Mouse (Mus musculus) ZHBTc4 (cell line): ENCODE results near the gene Schip1.

Experiments
- DNase-seq: peaks from one replicate; pipeline ENCODE4 v3.0.0-alpha.2; 2011; ENCODE audit warnings: low read depth, low spot score

The Schip1 gene

DNA sequence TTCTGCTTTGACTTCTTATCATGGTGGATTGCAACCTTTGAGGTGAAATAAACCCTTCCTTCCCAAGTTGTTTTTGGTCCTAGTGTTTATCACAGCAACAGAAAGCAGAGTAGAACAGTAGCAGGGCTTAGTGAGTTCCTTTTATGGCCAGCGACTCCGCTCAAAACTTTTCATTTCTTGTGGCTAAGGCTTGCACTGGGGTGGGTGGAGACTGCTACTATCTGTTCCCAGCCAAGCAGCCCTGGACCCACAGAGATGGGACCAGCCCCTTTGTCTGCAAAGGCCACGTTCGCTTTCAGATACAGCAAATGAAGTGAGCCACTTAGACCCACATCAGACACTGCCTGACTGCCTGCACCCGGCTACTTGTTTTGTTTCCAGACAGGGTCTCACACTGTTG lies 446.3 kb downstream of the Schip1 start:
- DNase-seq: no peak

DNA sequence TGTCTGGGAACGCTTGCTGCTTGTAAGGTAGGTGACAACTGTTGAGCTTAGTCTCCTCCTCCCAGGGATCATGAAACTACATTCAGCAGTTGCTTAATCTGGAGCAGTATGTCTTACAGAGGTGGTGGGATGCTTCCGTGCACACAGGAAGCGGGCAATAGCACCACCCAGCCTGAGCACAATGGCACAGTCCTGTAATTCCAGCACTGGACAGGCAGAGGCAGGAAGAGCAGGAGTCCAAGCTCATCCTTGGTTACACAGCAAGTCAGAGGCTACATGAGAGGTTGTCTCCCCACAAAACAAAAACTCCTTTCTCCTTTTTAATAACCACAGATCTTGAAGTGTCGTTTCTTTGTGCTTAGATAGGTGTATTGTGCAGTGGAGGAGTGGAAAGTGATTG lies 447.1 kb downstream of the Schip1 start:
- no peak for DNase-seq

DNA sequence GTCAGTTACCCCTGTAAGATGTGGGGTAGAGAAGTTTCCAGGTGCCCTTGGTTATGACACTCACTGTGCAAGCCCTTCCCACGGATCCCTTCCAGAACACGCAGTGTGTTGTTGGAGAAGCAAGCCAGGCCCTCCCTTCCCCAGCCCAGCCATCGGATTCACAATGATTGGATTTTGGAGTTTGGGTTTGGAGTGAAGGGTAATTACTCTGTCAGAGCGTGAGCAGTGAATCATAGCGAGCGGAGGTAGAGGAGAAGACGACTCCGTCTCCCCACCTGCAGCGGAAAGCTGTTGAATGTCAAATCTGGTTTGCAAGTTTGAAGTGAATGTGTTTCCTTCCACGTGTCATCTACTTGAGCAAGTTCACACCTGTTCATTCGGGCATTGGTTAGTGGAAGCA lies 447.7 kb downstream of the Schip1 start:
- DNase-seq: no peak

DNA sequence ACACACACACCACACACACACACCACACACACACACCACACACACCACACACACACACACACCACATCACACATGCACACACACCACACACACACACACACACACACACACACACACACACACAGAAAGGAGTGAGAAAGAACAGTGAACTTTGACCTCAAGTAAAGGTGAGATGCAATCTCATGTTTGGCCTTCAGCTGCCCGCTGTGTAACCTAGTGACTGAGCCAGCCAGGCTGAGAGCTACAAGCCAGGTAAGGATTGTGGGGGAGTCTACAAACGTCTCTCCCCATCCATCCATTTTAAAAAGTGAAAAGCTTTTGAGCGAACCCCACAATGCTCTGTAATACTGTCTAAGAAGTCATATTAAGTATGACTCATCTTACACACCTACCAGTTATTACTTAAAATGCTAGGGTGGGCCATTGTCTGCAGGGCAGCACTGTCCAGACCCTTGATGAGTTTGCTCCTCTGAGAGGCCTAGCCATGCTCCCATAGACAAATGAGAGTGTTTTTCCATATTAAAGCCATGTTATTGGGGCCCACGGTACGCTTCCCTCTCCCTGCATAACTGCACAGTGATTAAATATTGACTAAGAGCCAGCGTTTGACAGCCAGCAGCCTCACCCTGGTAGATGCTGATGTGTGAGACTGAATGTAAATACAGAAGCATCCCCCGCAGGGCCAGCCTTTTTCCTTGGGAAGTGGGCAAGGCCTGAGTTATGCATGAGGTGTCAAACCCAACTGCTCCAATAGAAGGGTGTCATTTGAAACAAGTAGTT lies 448.9 kb downstream of the Schip1 start:
- peak; percentile 33 for DNase-seq

DNA sequence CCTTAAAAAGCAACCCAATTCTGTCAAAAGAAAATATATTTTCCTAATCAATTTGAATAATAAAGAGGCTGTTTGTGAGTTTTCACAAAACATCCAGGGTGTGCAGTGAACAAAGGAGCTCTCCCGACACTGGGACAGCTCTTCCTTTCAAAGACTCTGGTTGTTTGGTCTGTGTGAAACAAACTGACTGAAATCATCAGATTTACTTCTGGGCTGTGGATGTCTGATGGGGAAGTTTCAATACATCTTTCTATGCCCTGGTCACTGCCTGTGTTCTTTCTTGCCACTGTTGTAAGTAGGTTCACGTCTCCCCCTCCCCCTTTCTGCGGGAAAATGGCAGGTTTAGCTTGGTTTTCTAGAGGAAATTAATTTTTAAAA lies 449.5 kb downstream of the Schip1 start:
- no peak for DNase-seq

DNA sequence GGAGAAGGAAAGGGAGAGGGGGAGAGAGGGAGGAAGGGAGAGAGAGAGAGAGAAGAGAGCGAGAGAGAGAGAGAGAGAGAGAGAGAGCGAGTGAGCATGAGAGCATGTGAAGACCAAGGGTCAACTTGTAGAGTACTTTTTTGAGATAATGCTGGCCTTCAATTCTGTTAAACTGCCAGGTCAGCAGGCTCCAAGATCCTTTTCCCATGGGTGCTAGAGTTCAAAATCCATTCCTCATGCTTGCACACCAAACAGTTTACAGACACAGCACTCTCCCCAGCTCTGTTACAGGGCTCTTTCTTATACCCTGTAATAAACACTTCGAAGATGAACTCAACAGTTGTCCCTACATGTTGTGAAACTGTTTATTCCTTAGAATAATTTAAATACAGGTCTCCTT lies 450.1 kb downstream of the Schip1 start:
- no peak for DNase-seq

DNA sequence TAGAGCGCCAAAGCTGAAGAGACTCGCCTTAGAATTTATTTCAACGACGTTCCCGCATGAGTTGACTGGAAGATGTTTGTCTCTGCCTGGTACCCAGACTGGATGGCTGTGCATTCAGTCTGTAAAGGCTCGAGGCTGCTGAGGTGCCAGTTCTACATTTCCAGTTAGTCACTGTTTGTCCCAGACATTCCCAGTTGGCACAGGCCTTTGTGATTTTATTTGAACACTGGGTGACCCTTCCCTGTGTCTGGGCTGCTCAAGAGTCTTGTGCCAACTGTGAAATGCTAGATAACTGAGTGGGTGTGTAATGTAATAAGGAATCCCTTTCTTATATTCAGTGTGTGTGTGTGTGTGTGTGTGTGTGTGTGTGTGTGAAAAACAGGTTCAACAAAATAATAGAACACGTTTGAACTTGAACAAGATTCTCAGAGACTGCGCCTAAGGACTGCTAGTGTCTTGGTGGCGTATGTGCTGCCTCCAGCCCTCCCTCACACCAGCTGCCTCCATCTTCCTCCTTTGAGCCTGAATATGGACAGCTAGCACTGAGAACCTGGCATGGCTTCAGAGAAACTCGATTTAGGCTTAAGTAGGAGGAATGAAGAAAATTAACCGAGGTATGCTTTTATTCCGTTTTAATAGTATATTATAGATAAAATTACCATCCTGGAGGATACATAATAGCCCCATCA lies 451.9 kb downstream of the Schip1 start:
- DNase-seq: no peak

DNA sequence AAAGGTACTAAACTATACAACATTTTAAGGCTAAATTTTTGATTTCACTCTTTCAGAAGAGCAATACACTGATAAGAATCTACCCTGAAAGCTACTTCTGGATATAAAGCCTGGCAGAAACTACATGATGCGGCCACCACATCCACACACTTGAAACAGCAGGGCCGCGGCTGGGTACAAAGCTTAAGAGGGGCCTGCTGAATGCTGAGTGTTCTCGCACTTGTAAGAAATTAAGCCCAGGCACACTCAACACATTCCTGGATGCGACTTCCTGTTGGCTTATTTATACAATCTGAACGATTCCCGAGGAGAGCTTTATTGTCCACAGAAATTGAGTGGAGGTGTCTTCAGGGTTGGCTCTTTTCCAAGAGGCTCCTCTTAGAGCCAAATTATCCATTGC lies 452.6 kb downstream of the Schip1 start:
- no peak for DNase-seq

DNA sequence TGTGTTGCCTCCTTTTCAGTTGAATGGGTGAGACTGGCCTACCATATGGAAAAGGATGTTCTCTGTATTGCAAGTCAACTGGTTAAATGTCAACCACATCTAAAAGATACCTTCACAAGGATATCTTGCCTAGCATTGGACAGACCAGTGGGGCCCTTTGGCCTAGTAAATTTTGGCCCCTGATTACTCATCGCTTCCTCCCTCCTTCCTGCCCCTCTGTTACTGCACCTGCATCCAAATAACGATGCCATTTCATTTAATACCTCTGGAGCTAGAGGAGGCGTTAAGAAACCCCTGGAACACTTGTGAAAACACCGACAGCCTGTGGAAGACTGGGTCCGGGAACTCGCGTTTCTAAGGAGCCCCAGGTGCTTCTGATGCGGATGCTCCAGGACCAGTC lies 453.4 kb downstream of the Schip1 start:
- no peak for DNase-seq

DNA sequence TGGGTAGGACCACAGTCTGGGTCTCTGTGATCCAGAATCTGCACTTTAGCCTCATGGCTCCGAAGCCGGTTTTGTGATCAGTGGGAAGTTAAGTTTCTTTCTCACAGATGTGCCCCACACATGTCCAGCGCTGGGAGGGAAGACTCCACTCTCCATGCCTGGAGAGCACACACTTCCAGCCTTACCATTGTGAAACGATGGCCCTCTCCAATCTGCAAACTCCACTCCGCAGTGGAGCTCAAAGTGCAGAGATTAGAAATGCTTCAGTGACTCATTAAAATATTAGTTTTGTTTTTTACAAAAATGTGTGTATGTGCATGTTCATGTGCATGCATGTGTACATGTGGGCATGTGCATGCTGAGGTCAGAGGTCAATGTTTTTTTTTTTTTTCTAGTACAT lies 454.0 kb downstream of the Schip1 start:
- no peak for DNase-seq

DNA sequence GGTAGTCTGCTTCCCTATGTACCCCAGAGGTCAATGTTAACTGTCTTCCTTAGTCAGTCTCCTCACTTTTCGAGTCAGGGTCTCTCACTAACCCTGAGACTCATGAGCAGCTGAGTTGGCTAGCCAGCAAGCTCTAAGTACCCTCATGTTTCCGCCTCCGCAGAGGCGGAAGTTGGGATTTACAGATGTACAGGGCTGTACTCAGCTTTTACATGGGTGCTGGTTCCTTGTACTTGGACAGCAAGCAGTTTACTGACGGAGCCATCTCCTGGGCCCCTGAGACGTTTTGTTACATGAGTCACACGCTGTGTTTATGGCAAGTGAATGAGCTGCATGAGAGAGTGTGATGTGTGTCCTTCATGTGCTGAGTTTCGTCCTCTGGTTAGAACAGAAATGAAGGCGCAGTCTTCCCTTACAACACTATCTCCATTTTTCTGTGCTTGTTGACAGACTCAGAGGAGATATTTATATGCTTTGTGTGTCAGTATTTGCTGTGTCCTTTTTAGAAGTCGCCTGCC lies 460.8 kb downstream of the Schip1 start:
- DNase-seq: peak; percentile 62

DNA sequence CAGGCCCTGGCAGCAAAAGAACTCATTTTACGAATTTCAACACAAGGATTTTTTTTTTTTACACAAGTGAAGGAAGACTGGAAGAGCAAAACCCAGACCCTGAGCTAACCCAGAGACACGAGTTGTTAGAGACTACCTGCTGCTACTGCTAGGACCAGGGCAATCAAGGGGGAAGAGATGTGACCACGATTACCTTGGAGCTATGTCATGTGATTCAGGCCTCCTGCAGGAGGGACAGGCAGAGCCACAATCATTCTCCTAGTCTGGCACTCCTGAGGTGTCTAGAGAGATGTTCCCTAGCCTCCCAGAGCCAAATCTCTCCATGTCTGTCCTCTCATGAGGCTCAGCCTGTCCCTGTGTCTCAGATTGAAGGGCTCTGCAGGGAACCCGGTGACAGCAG lies 461.8 kb downstream of the Schip1 start:
- DNase-seq: no peak

DNA sequence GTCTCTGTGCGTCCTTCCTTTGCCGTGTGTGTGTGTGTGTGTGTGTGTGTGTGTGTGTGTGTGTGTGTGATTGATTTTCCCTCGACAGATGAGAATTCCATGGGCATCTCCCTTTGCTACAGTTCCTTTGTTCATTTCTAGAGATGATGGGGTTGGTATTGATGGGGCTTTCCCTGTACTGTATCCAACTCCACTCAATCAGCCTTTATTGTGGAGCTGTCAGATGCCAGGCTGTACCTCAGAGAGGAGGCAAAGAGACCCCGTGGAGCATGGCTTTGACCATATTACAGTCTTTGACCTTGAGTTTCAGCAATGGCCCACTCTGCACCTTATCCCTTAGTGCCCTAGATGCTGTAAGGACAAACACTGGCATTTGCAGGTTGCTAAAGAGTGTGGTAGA lies 462.6 kb downstream of the Schip1 start:
- no peak for DNase-seq

DNA sequence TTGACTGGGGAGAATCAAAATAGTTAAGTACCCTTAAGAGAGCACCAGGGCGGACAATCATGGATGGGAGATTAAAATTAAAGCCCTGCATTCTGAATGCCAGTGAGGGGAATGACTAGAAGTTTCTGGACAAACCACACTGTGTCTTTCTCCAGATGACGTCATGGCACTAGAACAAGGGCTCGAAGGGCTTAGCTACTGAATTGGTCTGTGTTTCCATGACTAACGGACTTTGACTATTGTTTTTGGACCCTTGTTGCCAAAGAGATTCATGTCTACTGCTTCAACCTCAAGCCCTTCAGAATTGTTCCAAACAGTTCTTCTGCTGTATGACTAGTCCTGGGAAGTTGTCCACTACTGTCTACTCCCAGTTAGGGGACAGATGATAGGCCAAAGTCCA lies 467.3 kb downstream of the Schip1 start:
- no peak for DNase-seq

DNA sequence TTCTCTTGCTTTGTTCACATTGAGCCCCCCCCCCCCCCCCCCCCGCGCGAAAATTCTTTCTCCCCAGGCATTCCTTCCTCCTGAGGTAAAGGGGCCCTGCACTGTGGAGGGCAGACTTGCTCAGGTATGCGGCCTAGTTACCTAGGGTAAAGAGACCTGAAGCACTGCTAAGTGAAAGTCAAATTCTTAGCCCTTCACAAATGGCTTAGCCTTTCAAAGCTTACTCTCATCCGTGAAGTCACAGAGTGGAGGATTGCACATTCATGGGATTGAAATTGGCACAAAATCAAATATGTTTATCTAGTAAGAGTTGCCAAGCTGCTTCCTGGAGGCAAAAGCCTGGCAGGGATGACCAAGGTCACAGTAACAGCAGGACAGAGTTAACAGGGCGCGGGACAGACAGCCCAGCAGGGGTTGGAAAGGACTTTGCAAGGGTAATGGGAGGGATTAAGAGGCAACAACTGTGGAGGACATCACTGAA lies 470.0 kb downstream of the Schip1 start:
- DNase-seq: peak; percentile 89

DNA sequence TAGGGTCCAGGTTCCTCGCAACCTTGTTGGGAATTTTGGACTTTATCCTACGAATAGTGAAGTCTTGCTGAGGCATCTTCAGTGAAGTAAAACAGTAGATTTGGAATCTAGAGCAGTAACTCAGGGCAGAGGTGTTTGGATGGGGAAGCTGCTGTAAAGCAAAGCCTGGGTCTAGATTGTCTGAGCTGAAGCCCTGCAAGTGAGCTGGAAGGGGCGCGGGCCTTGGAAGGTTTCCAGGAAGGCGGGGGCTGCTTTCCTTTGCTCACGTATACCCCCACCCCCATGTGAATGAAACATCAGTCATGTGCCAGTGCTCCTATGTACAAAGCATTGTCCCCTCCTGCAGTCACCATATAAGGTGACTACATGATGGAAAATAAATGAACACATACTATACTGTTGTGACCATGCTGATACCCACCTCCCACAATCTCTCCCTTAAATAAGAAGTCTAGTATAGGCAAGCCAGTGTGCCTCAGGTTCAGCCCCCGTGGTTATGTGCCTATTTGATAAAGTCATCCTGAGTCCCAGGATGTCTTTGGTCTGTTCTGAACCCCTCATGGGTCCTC lies 470.6 kb downstream of the Schip1 start:
- no peak for DNase-seq

DNA sequence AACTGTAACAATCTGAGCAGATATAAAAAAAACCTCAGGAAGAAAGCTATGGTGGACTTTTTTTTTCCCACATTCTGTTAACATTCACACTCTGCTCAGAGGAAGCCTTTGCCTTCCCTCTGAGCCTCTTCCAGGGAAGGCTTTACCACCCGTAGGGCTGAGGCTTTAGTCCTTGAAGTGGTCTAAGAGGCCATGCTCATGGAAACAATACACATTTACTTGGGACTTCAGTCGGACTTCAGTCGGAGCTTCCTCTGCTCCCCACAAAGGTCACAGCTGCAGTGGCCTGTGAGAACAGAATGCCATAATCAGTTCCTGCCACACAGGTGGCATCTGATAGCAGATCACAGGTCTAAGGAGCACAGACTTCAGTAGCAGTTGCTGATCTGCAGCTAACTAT lies 471.5 kb downstream of the Schip1 start:
- peak; percentile 71 for DNase-seq

DNA sequence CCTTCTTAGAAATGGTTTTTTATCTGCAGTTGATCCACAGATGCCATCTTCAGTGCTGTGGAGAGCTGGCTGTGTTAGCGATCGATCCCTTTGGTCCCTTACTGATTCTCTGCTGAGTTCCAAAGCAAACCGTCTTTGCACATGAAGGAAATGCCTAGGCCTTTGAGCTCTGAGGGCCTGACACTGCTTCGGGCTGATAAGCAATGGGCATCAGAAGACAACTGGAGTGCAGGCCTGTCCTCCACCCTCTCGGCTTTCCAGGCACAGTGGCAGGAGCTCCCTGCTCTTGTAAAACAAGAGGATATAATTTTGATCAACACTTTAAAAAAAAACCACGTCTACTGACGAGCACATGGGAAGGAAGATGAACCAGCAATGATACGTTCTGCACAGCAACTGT lies 477.1 kb downstream of the Schip1 start:
- no peak for DNase-seq

DNA sequence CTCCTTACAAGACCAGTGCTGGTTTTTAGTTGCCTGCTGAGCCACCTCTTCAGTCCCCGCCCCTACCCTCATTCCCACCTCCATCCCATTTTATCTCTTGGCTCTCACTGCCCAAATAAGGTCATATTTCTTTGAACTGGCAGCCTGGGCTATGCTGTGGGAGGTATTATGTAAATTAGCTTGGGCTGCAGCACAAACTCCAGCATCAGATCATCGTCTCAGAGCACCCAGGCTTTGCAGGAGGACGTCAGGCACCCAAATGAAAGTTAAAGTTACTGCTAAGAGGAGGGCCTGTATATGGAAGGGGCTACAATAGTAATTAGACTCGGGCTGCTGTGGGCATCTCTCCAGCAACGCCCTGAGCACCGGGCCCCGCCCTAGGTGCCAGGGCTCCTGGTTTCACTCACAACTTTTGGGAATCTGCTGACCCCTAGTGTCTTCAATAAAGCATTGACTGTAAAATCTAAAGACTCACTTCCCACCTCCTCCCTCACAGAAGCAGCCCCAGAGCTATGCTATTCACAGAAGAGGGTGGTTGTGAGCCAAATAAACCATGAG lies 478.4 kb downstream of the Schip1 start:
- DNase-seq: peak; percentile 87

DNA sequence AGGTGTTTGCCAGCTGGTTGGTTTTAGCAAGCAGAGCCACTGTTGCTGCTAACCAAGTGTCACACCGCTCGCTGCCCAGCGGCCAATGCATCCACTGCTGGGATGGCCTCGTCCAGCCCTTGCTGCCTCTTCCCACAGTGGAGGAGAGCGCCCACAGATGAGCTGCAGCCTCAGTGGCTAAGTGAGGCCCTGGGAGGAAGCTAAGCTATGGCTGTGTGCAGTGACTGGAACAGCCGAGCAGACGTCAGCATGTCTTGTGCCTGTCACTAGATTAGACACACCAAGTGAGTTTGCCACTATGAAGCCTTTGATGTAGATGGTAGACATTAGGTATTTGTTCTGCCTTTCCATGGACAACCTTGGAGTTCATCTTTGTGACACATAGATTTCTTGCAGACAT lies 480.2 kb downstream of the Schip1 start:
- DNase-seq: no peak

DNA sequence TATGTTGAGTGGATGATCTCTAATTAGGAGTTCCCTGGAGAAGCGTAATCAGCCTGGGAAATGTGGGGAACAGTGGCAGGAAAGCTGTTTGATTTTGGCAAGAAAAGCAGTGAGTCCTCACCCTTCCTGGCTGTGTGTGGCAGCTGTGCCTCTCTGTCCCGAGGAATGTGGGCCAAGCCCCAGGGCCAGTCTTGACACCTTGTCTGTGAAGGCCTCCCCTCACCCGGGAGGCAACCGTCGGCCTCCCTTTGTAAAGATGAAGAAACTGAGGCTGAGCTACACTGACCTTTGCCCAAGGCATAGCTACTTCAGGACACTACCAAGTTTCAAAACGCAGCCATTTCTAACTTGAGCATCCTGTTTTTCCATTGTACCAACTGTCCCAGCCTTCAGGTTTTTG lies 481.3 kb downstream of the Schip1 start:
- no peak for DNase-seq

DNA sequence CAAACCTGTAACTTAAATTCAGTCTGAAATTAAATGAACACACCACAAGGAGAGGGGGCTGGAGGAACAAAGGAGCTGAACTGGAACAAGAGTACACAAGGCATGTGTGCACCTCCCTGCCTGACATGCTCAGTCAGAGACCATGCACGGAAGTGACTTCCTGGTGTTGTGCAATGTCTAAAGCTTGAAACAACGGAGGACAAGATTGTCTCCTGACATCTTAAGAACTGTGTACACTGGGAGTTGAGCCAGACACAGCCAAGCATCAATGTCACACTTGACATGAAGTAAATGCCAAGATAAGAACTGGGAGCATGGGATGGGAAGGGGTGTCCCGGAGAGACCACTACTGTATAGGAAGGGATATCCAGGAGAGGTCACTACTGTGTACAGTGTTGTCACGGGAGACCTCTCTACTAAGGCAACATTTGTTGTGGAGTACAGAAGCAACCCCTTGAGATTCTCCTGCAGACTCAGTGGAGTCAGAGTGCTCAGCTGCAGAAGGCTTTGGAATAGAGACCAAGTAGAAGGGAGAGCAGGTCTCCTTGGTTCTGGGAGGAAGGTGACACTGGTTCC lies 490.6 kb downstream of the Schip1 start:
- DNase-seq: no peak
